Mouse (Mus musculus): ENCODE measurements around the gene Plekha3.

GRCm38 (mm10) chr2:76714984-76715383 is 39.9 kb downstream of the Plekha3 start:
- TF ChIP-seq CTCF (conservative IDR thresholded peaks at IDR 0.05; ENCODE audit: low read length) (peak; percentile 70), NANOG (IDR thresholded peaks at IDR 0.05; ENCODE audit: borderline replicate concordance, low read length) (no peak)
